Mouse (Mus musculus): Measurements from ENCODE around the gene Srcin1. TPM values are rescaled to one million over a fixed set of nuclear protein-coding genes. Genes with fewer than 3 reads are reported as not detected.
A peak's percentile ranks its signal among the peaks of the same experiment; 100 is the strongest.

Srcin1 gene
- polyA plus RNA-seq, 1 experiment from 2014 or later = 7.0 TPM

DNA sequence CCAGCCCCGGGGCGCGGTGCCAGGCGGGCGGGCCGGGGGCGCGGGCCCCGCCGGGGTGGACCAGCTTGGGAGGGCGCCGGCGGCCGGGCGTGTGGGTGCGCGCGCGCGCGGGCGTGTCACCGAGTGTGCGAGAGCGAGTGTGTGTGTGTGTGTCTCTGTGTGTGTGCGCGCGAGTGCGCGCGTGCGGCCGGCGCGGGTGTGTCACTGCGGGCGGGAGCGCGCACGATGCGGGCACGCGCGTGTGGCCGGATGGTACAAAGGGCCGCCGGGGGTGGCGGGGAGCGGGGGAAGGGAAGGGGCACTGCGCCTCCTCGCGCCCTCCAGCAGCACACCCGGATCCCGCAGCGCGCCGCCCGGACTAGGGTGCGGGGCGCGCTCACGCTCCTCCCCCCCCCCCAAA is 911 bp downstream of the Srcin1 start:
- no peaks in the 10 kb centered on the region for H3K9me3 ChIP-seq
- peak overlapping the region; percentile 86 for H3K4me2 ChIP-seq
- peaks cover 11% of the 10 kb centered on the region; the same call in 1 of the 2 replicates for H3K27me3 ChIP-seq
- H3K4me1 ChIP-seq (replicated peaks) = peaks cover 80% of the 10 kb centered on the region
- peak overlapping the region; percentile 97 for H3K27ac ChIP-seq (replicated peaks)
- no peaks in the 10 kb centered on the region for H3K36me3 ChIP-seq
- peak; percentile 64 for ATAC-seq (ENCODE audit: low read depth)
- peak overlapping the region; percentile 76 for H3K4me3 ChIP-seq
- under 1% methylated on average over 46 of the region's 62 CpGs for WGBS
- H3K9ac ChIP-seq = peak overlapping the region; percentile 97

GRCm38 (mm10) chr11:97574551-97575051 is 1.4 kb downstream of the Srcin1 start:
- peak overlapping the region; percentile 97 for H3K27ac ChIP-seq (replicated peaks)
- ATAC-seq (ENCODE audit: low read depth) = peak; percentile 48

DNA sequence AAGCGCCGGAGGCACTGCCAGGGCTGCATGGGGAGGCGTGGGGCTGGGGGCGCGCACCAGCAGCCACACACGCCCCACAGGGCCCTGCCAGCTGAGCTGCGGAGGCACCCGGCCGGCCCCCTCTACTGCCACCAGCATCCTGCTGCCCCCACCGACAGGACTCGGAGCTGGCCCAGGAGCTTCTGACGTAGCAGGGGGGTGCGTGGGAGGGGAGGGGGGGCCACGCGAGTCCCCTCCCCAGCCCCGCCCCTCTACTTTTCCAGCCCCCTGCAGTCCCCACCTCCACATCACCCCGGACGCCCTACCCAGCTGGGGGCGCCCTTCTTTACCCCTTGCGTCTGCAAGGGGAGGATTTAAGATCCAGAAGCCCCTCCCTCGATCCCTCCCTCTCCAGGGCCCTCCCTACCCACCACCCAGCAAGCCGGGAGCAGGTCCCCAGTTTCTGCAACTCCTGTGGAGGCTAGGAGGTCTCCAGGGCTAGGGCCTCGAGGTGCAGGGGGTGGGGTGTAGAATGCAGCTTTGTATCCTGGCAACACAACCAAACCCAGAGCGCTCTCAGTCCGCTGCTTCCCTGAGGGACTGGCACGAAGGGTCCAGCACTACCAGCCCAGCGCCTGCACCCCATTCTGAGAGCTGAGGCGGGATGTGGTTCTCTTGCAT is 2.0 kb downstream of the Srcin1 start:
- Histone ChIP-seq H3K4me1 (replicated peaks) (peaks cover 84% of the 10 kb centered on the region), H3K27me3 (peaks cover 11% of the 10 kb centered on the region; the same call in 1 of the 2 replicates), H3K9me3 (no peaks in the 10 kb centered on the region), H3K9ac (peak overlapping the region; percentile 97), H3K4me2 (peak overlapping the region; percentile 86), H3K4me3 (peak overlapping the region; percentile 76), H3K27ac (replicated peaks) (peak overlapping the region; percentile 97), H3K36me3 (no peaks in the 10 kb centered on the region)
- WGBS = 1% methylated on average over 27 of the region's 28 CpGs
- peak; percentile 15; the same call in 1 of the 2 replicates for ATAC-seq (ENCODE audit: low read depth)

More at GRCm38 (mm10) chr11:97574551-97575051, 1.4 kb downstream of the Srcin1 start:
- Histone ChIP-seq H3K4me3 (peak overlapping the region; percentile 76), H3K9ac (peak overlapping the region; percentile 97), H3K4me1 (replicated peaks) (peaks cover 84% of the 10 kb centered on the region), H3K4me2 (peak overlapping the region; percentile 86), H3K36me3 (no peaks in the 10 kb centered on the region), H3K9me3 (no peaks in the 10 kb centered on the region), H3K27me3 (peaks cover 11% of the 10 kb centered on the region; the same call in 1 of the 2 replicates)
- 1% methylated on average over 31 of the region's 43 CpGs for WGBS

DNA sequence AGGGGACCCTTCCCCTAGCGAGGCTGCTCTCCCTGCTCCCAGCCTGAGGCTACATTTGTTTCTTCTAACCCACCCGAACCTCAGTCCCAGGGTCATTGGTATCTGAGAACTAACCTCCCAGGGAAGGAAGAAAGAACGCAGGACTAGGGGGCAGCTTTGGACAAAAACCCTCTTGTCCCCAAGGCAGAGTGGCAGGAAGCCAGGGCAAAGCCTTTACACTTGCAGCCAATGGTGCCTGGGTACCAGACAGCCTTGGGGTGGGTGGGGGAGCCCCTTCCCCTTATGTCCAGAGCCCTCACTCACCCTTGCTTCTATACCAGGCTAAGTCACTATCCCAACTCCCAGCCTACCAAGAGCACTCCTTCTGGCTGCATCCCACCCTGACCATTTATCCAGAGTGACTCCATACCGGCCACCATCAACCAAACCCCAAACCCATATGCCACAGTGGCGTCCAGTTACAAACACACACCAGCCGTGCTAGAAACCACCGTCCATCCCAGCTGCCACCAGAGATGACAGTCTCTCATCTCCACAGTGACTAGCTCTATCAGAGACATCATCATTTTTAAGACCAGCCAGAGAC is 3.0 kb downstream of the Srcin1 start:
- Histone ChIP-seq H3K4me2 (peak overlapping the region; percentile 86), H3K4me1 (replicated peaks) (peaks cover 84% of the 10 kb centered on the region), H3K4me3 (peak overlapping the region; percentile 76), H3K27ac (replicated peaks) (peak overlapping the region; percentile 49), H3K9me3 (no peaks in the 10 kb centered on the region), H3K27me3 (peaks cover 11% of the 10 kb centered on the region; the same call in 1 of the 2 replicates), H3K36me3 (no peaks in the 10 kb centered on the region), H3K9ac (peak overlapping the region; percentile 97)
- no peak for ATAC-seq (ENCODE audit: low read depth)
- 24% methylated on average over 7 of the region's 7 CpGs for whole genome bisulfite sequencing

GRCm38 (mm10) chr11:97572089-97572345 is 4.0 kb downstream of the Srcin1 start:
- Histone ChIP-seq H3K27ac (replicated peaks) (peak overlapping the region; percentile 49), H3K36me3 (no peaks in the 10 kb centered on the region), H3K4me3 (peak overlapping the region; percentile 76), H3K4me2 (peak overlapping the region; percentile 86), H3K9ac (peak overlapping the region; percentile 97), H3K4me1 (replicated peaks) (peaks cover 92% of the 10 kb centered on the region), H3K9me3 (no peaks in the 10 kb centered on the region), H3K27me3 (peaks cover 7% of the 10 kb centered on the region; the same call in 1 of the 2 replicates)
- ATAC-seq (ENCODE audit: low read depth) = no peak
- 21% methylated on average over 5 of the region's 5 CpGs for WGBS

DNA sequence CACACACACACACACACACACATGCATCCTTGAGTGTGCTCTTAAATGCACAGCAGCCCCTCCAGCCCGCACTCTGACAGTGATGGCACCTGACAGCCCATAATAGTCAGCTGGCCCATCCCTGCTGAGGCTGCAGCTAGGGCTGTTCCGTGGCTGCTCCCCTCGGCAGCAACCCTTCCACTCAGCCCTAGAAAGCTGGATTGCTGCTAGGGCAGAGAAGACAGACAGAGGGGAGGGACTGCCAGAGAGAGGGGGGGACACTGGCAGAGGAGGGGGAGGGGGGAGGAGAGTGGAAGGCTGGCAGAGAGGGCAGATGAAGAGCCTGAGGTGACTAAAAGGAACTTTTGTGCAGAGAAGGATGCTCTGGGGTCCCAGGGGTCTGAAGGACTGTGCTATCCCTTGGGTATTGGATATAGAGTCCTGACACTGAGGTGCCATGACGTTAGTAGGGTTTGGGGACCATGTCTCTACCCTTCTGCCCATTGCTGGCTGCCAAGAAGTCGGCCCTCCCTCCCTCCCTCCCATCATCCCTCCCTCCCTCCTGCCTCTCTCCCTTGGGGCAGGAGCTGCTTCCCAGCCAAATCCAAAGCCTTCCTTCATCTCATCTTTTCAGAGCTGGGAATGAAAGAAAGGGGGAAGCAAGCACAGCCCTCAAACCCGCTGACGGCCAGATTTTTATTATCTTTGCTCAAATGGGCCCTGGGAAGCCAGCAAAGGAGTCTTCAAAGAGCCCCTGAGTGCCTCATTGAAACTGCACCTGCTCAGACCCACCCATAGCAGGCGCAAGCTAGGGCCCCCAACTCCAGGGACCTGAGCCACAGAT is 4.5 kb downstream of the Srcin1 start:
- Histone ChIP-seq H3K4me2 (peak overlapping the region; percentile 86), H3K9ac (peak overlapping the region; percentile 97), H3K4me3 (peak overlapping the region; percentile 76), H3K4me1 (replicated peaks) (peaks cover 92% of the 10 kb centered on the region), H3K9me3 (no peaks in the 10 kb centered on the region), H3K27ac (replicated peaks) (peak overlapping the region; percentile 49), H3K36me3 (no peaks in the 10 kb centered on the region), H3K27me3 (peaks cover 9% of the 10 kb centered on the region; the same call in 1 of the 2 replicates)
- WGBS = 6% methylated on average over 8 of the region's 8 CpGs
- ATAC-seq (ENCODE audit: low read depth) = no peak

GRCm38 (mm10) chr11:97570493-97571137 is 5.4 kb downstream of the Srcin1 start:
- Histone ChIP-seq H3K4me1 (replicated peaks) (peaks cover 92% of the 10 kb centered on the region), H3K27ac (replicated peaks) (peak overlapping the region; percentile 49), H3K27me3 (peaks cover 14% of the 10 kb centered on the region; the same call in 1 of the 2 replicates), H3K36me3 (no peaks in the 10 kb centered on the region), H3K4me3 (0 out of 2 replicates have a peak overlapping the region, but pooled peaks have one; percentile 1), H3K9me3 (no peaks in the 10 kb centered on the region), H3K9ac (no peak overlapping the region; the same call in 1 of the 2 replicates), H3K4me2 (peak overlapping the region; percentile 86)
- ATAC-seq (ENCODE audit: low read depth) = no peak
- 20% methylated on average over 8 of the region's 8 CpGs for WGBS

DNA sequence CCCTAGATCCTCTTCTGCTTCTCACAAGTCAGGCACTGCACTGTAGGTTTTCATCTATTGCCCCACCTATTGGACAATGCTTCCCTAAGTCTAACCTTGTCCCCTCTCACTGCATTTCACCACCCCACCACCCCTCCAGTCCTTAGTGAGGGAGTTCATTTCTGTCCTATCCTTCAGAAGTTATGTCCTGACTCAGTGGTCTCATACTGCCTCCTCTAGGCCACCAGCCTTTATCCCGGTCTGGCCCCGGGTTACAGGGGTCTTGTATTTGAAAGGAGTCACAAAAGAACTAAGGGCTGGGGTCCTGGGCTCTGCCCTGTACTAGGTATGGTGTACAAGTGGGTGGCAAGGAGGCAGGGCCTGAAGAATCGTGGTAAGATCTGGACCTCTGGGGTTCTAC is 6.2 kb downstream of the Srcin1 start:
- peaks cover 96% of the 10 kb centered on the region for H3K4me1 ChIP-seq (replicated peaks)
- H3K9ac ChIP-seq = no peak overlapping the region
- no peak overlapping the region for H3K4me3 ChIP-seq
- no peak for ATAC-seq (ENCODE audit: low read depth)
- H3K36me3 ChIP-seq = no peaks in the 10 kb centered on the region
- H3K27me3 ChIP-seq = peaks cover 15% of the 10 kb centered on the region; the same call in 1 of the 2 replicates
- 45% methylated on average over 3 of the region's 3 CpGs for WGBS
- H3K27ac ChIP-seq (replicated peaks) = peak overlapping the region; percentile 2
- no peak overlapping the region for H3K4me2 ChIP-seq
- no peaks in the 10 kb centered on the region for H3K9me3 ChIP-seq

- H3K9me3 ChIP-seq = no peaks in the 10 kb centered on the region
- H3K4me2 ChIP-seq = no peak overlapping the region
- no peak overlapping the region for H3K9ac ChIP-seq
- peaks cover 100% of the 10 kb centered on the region for H3K4me1 ChIP-seq (replicated peaks)
- ATAC-seq (ENCODE audit: low read depth) = no peak
- H3K36me3 ChIP-seq = no peaks in the 10 kb centered on the region
- H3K27ac ChIP-seq (replicated peaks) = peak overlapping the region; percentile 25
- H3K27me3 ChIP-seq = peaks cover 20% of the 10 kb centered on the region; the same call in 1 of the 2 replicates
- H3K4me3 ChIP-seq = no peak overlapping the region
- 29% methylated on average over 5 of the region's 5 CpGs for WGBS
These were observed 6.7 kb downstream of the Srcin1 start for GRCm38 (mm10) chr11:97569301-97569724.

- H3K4me2 ChIP-seq = peak overlapping the region; percentile 31
- no peaks in the 10 kb centered on the region for H3K9me3 ChIP-seq
- peak; percentile 13; the same call in 1 of the 2 replicates for ATAC-seq (ENCODE audit: low read depth)
- peaks cover 100% of the 10 kb centered on the region for H3K4me1 ChIP-seq (replicated peaks)
- H3K27me3 ChIP-seq = peaks cover 21% of the 10 kb centered on the region; the same call in 1 of the 2 replicates
- H3K9ac ChIP-seq = 0 out of 2 replicates have a peak overlapping the region, but pooled peaks have one; percentile 17
- H3K27ac ChIP-seq (replicated peaks) = 0 out of 2 replicates have a peak overlapping the region, but pooled peaks have one; percentile 23
- 11% methylated on average over 8 of the region's 8 CpGs for WGBS
- no peak overlapping the region for H3K4me3 ChIP-seq
- no peaks in the 10 kb centered on the region for H3K36me3 ChIP-seq
These were observed 7.3 kb downstream of the Srcin1 start for GRCm38 (mm10) chr11:97568729-97569128.

GRCm38 (mm10) chr11:97567480-97567879 is 8.5 kb downstream of the Srcin1 start:
- Histone ChIP-seq H3K9me3 (no peaks in the 10 kb centered on the region), H3K4me2 (peak overlapping the region; percentile 18), H3K9ac (peak overlapping the region; percentile 13), H3K27ac (replicated peaks) (no peak overlapping the region), H3K27me3 (peaks cover 19% of the 10 kb centered on the region; the same call in 1 of the 2 replicates), H3K36me3 (no peaks in the 10 kb centered on the region), H3K4me1 (replicated peaks) (peaks cover 100% of the 10 kb centered on the region), H3K4me3 (no peak overlapping the region)
- no peak for ATAC-seq (ENCODE audit: low read depth)
- WGBS = 10% methylated on average over 11 of the region's 11 CpGs
